In genomic region chr4:119828996-119829395, GRCm38 (mm10) we compare ENCODE assay signal across 16 mouse cellular contexts.
"Had no signal": no experiment of that assay in that cellular context is flagged by ENCODE, and none has a peak within 500 bp of the region (broad histone marks: within the 10 kb centered on the region; RNA-seq: fewer than 3 reads in every experiment).

No protein-coding gene starts in this region.

- DNase-seq: gastrocnemius, postnatal 14 days; gastrocnemius, postnatal 36 days; heart, adult 2 months; heart, postnatal 4 days; kidney, adult 18-20 months; kidney, adult 8-10 months; kidney, postnatal 10 days; kidney, postnatal 25 days; kidney, postnatal 4 days; liver; liver, embryonic 13.5 days; liver, postnatal 0 days had no signal

- ATAC-seq: hindbrain, embryonic 16.5 days; inflammation-experienced regulatory T-cells, adult 6 months; intestine, embryonic 15.5 days; intestine, postnatal 0 days; liver, postnatal 0 days had no signal
